Mouse (Mus musculus) liver, embryonic 14.5 days (tissue): ENCODE measurements around the gene Clcnka. TPM values are rescaled to one million over a fixed set of nuclear protein-coding genes. Genes with fewer than 3 reads are reported as not detected.

Experiments
- ATAC-seq: fragments of 200-750 bp; cut with Nextera tagmentation; 2 replicates; pipeline ENCODE4 v1.8.0; 2017; ENCODE audit warnings: moderate number of reproducible peaks, mild to moderate bottlenecking, moderate library complexity; ENCODE audit not compliant: insufficient read depth
- DNase-seq, 3 experiments: peaks; one replicate each; pipeline ENCODE4 v3.0.0-alpha.2; 2012 to 2013; ENCODE audit warnings: low read depth in 3 of 3, low spot score in 3 of 3
- H3K27ac ChIP-seq: fragments of 300-500 bp; sonication (generic); 2 replicates; pipeline ENCODE4 v1.5.1; 2014; ENCODE audit warnings: moderate library complexity, mild to moderate bottlenecking, control low read depth, inconsistent platforms
- H3K27me3 ChIP-seq: fragments of 300-500 bp; sonication (generic); 2 replicates; pipeline ENCODE4 v1.6.1; 2014; ENCODE audit warnings: mild to moderate bottlenecking, low read length, moderate library complexity; ENCODE audit not compliant: control insufficient read depth, insufficient read depth
- H3K36me3 ChIP-seq: fragments of 300-500 bp; sonication (generic); replicated peaks from 2 replicates; pipeline ENCODE4 v1.6.1; 2014; ENCODE audit warnings: low read depth; ENCODE audit not compliant: control insufficient read depth, insufficient read depth
- H3K4me1 ChIP-seq, 2 experiments: fragments of 200-500 bp in 1 of 2; fragments of 300-500 bp in 1 of 2; sonication (generic) in 1 of 2; replicated peaks; 2 replicates each; pipeline ENCODE4 v1.6.1; 2012 to 2014; ENCODE audit warnings: antibody characterized with exemption in 1 of 2, inconsistent platforms in 1 of 2, low read length in 1 of 2; ENCODE audit not compliant: control insufficient read depth in 2 of 2, insufficient read depth in 2 of 2
- H3K4me2 ChIP-seq: fragments of 300-500 bp; sonication (generic); 2 replicates; pipeline ENCODE4 v1.6.1; 2014; ENCODE audit warnings: low read depth, mild to moderate bottlenecking, control low read depth, moderate library complexity
- H3K4me3 ChIP-seq, 2 experiments: fragments of 200-500 bp in 1 of 2; fragments of 300-500 bp in 1 of 2; sonication (generic) in 1 of 2; 2 replicates each; pipeline ENCODE4 v1.5.1; 2012 to 2014; ENCODE audit warnings: low read depth in 2 of 2, low read length in 2 of 2, mild to moderate bottlenecking in 2 of 2, control low read depth in 1 of 2, inconsistent platforms in 1 of 2, moderate library complexity in 1 of 2; ENCODE audit not compliant: insufficient read depth in 1 of 2
- H3K9ac ChIP-seq: fragments of 300-500 bp; sonication (generic); replicated peaks from 2 replicates; pipeline ENCODE4 v1.6.1; 2014; ENCODE audit warnings: mild to moderate bottlenecking, control low read depth, moderate library complexity
- H3K9me3 ChIP-seq: fragments of 300-500 bp; sonication (generic); 2 replicates; pipeline ENCODE4 v1.6.1; 2016; ENCODE audit warnings: low read length, mixed read lengths; ENCODE audit not compliant: control insufficient read depth
- CTCF ChIP-seq: IDR thresholded peaks from 2 replicates; pipeline ENCODE4 v1.5.1; 2016; ENCODE audit warnings: antibody characterized with exemption, low read depth, control low read depth
- EP300 ChIP-seq: IDR thresholded peaks from 2 replicates; pipeline ENCODE4 v1.6.1; 2016; ENCODE audit warnings: antibody characterized with exemption, low read depth
- WGBS: fragments of 180-500 bp; shearing (Covaris S2); extraction: QIAGEN DNeasy Blood & Tissue Kit; methylation state at CpG from one replicate; pipeline ENCODE4 v1.1.7; 2014; ENCODE audit not compliant: insufficient replicate concordance; 5-methylcytosine and 5-hydroxymethylcytosine counted together
- polyA plus RNA-seq, 2 experiments: library from polyadenylated mRNA; depleted of rRNA in 1 of 2; stranded (reverse) in 1 of 2; unstranded in 1 of 2; fragments of >200 nt; fragmentation: Nextera tagmentation in 1 of 2; extraction: Ambion mirVana in 1 of 2; gene quantifications; 2 replicates each; pipeline versions ENCODE4 v1.2.1 to v1.2.3; 2012 to 2014

Gene Clcnka
- polyA plus RNA-seq, 2 experiments = not detected

GRCm38 (mm10) chr4:141365126-141365525, 33.4 kb downstream of the Clcnka start:
- H3K27ac ChIP-seq = no peak overlapping the region
- no peak for TF ChIP-seq EP300
- no peak for TF ChIP-seq CTCF
- H3K4me1 ChIP-seq = 0 out of 4 replicates have a peak, but pooled peaks cover 0 to 3% of the 10 kb centered on the region in 2 experiments
- no peak overlapping the region for H3K4me3 ChIP-seq
- 51% methylated on average over 8 of the region's 8 CpGs for WGBS
- H3K4me2 ChIP-seq = no peak overlapping the region
- no peaks in the 10 kb centered on the region for H3K9me3 ChIP-seq
- H3K27me3 ChIP-seq = peaks cover 14% of the 10 kb centered on the region
- DNase-seq (no peak), ATAC-seq (no peak)
- H3K9ac ChIP-seq = no peak overlapping the region
- no peaks in the 10 kb centered on the region for H3K36me3 ChIP-seq

GRCm38 (mm10) chr4:141362937-141363548, 35.5 kb downstream of the Clcnka start:
- Histone ChIP-seq H3K36me3 (no peaks in the 10 kb centered on the region), H3K9me3 (no peaks in the 10 kb centered on the region), H3K4me3 (no peak overlapping the region), H3K27ac (no peak overlapping the region), H3K9ac (no peak overlapping the region), H3K27me3 (peaks cover 5% of the 10 kb centered on the region), H3K4me2 (no peak overlapping the region), H3K4me1 (0 out of 4 replicates have a peak, but pooled peaks cover 0 to 3% of the 10 kb centered on the region in 2 experiments)
- peak; percentile 90 for TF ChIP-seq CTCF
- TF ChIP-seq EP300 = no peak
- peak; percentile 40; the same call in 1 of the 2 replicates for ATAC-seq
- DNase-seq = peak; percentile 28 to 46 (median 30)
- 17% methylated on average over 11 of the region's 11 CpGs for WGBS

GRCm38 (mm10) chr4:141360846-141361245, 37.7 kb downstream of the Clcnka start:
- no peak for ATAC-seq
- no peaks in the 10 kb centered on the region for H3K9me3 ChIP-seq
- H3K4me1 ChIP-seq = 0 out of 4 replicates have a peak, but pooled peaks cover 0 to 3% of the 10 kb centered on the region in 2 experiments
- 29% methylated on average over 7 of the region's 7 CpGs for WGBS
- no peak overlapping the region for H3K9ac ChIP-seq
- H3K4me3 ChIP-seq = no peak overlapping the region
- peak; percentile 19 to 34 (median 26) for DNase-seq
- no peaks in the 10 kb centered on the region; the same call in none of the 2 replicates for H3K27me3 ChIP-seq
- TF ChIP-seq EP300 = no peak
- TF ChIP-seq CTCF = peak; percentile 70
- H3K4me2 ChIP-seq = no peak overlapping the region
- H3K36me3 ChIP-seq = no peaks in the 10 kb centered on the region
- no peak overlapping the region for H3K27ac ChIP-seq

GRCm38 (mm10) chr4:141359222-141359621, 39.3 kb downstream of the Clcnka start:
- ATAC-seq = no peak
- H3K27me3 ChIP-seq = no peaks in the 10 kb centered on the region; the same call in 1 of the 2 replicates
- 69% methylated on average over 6 of the region's 6 CpGs for WGBS
- no peak for DNase-seq
- no peak overlapping the region for H3K9ac ChIP-seq
- no peaks in the 10 kb centered on the region; the same call in 1 of the 2 replicates for H3K9me3 ChIP-seq
- H3K36me3 ChIP-seq = no peaks in the 10 kb centered on the region
- H3K4me1 ChIP-seq = 0 out of 4 replicates have a peak, but pooled peaks cover 0 to 3% of the 10 kb centered on the region in 2 experiments
- no peak overlapping the region for H3K27ac ChIP-seq
- TF ChIP-seq EP300 (no peak), CTCF (no peak)
- H3K4me3 ChIP-seq = no peak overlapping the region
- H3K4me2 ChIP-seq = no peak overlapping the region

GRCm38 (mm10) chr4:141357811-141358210, 40.7 kb downstream of the Clcnka start:
- Histone ChIP-seq H3K4me2 (no peak overlapping the region), H3K27me3 (no peaks in the 10 kb centered on the region), H3K4me3 (no peak overlapping the region), H3K9me3 (no peaks in the 10 kb centered on the region; the same call in 1 of the 2 replicates), H3K4me1 (no peaks in the 10 kb centered on the region), H3K36me3 (no peaks in the 10 kb centered on the region), H3K27ac (no peak overlapping the region), H3K9ac (no peak overlapping the region)
- DNase-seq = no peak
- no peak for ATAC-seq
- TF ChIP-seq EP300 (no peak), CTCF (no peak)
